Mouse (Mus musculus) left cerebral cortex, adult 11 months (tissue): ENCODE measurements at regions not wholly inside any gene's neighbourhood (a gene's known extent, or its start where the extent isn't known, plus 50 kb on each side); places are given as distances from the start of the nearest gene placed in this dataset.
A peak's percentile ranks its signal among the peaks of the same experiment; 100 is the strongest.
"Not testable (repeated sequence)": the region's sequence is repeated elsewhere in the genome, so short reads cannot be mapped to it uniquely, and the experiment has no call there.

Experiments
- DNase-seq: peaks from one replicate; pipeline ENCODE4 v3.0.0; 2022; ENCODE audit warnings: low spot score

DNA sequence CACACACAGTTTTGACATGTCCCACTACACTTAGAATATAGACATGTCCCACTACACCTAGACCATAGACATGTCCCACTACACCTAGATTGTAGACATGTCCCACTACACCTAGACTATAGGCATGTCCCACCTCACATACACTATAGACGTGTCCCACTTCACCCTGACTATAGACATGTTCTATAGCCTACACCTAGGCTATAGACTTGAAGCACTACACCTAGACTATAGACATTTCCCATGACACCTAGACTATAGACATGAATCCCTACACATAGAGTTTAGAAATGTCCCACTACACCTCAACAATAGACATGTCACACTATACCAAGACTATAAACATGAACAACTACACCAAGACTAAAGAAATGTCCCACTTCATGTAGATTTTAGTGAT is 2580.9 kb downstream of the Gm37988 start:
- no peak for DNase-seq

DNA sequence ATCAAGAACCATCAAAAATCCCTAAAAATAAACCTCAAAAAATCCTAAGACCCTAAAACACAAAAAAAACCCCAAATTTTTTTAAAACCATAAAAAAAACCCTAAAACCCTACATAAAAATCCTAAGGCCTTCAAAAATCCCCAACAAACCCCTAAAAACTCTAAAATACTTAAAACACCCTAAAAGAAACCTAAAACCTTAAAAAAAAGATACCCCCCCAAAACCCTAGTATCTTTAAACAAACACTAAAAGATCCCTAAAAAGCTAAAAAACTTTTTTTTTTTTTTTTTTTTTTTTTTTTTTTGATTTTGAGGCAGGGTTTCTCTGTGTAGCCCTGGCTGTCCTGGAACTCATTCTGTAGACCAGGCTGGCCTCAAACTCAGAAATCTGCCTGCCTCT is 2585.8 kb downstream of the Gm37988 start:
- no peak for DNase-seq

DNA sequence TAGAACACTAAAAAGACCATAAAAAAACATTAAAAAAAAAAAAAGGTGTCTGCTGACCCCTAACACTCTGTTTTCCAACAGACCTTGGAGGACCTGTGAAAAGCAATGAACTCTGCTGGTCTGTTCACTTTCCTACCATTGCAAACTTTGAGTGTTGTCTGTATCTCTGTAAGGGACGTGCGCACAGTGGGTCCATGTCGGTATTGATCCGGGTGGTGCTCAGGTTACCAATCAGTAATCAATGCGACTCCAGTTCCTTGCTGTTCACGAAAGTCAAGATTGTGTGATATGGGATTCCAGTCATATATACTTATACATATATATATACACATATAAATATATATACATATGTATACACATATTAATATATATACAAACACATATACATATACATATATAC is 2586.5 kb downstream of the Gm37988 start:
- no peak for DNase-seq

DNA sequence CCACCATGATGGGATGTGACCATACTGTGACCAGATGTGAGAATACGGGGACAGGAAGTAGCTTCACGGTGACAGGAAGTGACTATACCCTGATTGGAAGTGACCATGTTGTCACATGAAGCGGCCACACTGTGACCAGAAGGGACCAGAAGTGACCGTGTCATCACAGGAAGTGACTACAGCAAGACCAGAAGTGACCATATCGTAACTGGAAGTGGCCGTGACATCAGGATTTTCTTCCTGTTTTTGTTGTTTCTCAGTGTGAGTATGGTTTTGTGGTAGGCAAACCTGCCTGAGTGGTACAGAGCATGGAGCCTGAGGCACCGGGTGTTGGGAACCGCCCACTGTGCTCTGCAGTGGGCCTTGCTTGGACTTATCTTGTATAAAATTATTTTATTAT is 2587.8 kb downstream of the Gm37988 start:
- DNase-seq: no peak

DNA sequence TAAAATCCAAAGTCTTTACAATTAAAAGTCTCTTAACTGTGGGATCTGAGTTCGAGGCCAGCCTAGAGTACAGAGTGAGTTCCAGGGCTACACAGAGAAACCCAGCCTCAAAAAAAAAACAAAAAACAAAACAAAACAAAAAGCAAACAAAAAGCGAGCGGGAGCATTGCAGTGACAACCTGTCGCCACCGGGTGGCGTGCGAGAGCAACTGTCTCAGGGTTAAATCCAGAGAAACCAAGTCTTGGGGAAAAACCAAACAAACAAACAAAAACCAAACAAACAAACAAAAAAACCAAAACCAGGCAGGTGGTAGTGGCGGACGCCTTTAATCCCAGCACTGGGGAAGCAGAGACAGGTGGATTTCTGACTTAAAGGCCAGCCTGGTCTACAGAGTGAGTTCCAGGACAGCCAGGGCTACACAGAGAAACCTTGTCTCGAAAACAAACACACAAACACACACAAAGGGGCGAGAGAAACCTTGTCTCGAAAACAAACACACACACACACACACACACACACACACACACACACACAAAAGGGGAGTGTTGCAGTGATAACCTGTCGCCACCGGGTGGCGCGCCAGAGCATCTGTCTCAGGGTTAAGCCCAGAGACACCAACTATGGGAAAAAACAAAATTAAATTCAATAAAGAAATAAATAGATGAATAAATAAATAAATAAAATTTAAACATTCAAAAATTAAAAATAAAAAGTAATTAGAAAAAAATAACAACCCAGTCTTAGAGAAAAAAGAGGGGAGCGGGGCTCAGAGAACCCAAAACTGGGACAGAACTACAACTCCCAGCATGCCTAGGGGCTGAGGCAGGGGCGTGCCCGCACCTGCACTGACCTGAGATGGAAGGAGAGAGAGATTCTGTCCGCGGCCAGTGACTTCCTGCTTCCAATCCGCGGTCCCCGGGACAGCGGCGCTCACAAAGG is 2589.4 kb downstream of the Gm37988 start:
- DNase-seq: peak; percentile 43

DNA sequence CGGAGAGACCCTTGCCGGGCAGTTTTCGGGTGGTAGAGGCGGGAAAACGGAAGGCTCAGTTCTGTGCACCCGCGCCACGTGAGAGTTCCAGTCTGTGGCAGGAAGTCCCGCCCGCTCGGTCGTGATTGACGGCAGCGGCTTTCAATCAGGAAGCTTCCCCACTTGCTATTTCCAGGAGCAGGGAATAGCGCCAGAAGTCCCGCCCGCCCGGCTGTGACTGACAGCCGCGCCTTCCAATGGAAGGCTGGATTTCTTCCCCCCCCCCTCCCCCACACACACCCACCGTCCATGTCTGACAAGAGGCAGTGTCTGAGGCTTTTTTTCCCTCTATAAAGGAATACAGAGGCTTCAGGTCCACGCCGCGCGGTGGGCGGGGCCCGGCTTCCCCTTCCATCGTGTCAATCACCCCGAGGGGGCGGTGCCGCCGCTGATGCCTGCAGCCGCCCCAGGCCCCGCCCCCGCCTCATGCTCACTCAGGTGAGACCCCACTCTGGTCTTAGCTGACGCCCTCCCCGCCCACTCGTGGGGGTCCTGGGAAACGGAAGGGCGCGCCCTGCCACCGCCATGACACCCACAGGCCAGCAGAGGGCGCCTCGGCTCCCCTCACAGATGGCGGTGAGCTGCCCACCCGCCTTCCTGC is 2590.2 kb downstream of the Gm37988 start:
- DNase-seq: peak; percentile 98

DNA sequence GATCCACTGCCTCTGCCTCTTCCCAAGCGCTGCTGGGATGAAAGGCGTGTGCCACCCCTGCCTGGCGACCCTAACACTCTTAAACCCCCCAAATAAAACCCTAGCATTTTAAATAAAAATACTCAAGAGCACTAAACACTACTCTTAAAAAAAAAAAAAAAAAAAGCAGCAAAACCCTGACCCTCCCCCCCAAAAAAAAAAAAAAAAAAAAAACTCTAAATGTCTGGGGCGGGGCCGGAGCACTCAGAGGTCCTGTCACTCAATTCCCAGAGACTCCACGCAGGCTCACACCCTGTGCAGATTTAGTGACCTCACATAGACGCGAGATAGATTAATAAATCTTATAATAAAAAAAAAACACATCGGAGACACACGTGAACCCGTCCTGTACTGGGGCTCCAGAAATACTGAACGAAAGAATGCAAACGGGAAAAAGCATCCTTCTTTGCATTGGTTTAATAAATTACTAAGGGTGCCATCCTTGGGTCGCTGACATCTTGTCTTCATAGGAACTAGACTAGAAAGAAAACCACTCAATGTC is 2591.1 kb downstream of the Gm37988 start:
- DNase-seq: no peak

DNA sequence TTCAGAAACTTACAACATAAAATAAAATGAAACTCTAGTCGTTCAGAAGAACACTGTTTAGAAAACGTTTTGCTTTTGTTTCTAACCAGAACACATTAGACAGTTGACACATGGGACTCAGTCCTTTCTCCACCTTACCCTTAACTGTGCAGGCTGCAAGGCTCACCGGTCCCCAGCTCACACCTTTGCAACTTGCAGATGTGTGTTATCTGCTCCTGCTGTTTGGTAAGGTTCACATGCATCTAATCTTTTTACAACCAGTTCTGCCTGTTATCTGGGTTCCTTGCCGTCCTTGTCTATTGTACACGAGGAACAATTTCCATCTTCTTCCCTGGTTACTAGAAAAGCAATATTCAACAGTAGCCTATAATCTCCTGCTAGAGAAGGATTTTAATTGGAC is 2598.0 kb downstream of the Gm37988 start:
- not testable (repeated sequence) for DNase-seq

DNA sequence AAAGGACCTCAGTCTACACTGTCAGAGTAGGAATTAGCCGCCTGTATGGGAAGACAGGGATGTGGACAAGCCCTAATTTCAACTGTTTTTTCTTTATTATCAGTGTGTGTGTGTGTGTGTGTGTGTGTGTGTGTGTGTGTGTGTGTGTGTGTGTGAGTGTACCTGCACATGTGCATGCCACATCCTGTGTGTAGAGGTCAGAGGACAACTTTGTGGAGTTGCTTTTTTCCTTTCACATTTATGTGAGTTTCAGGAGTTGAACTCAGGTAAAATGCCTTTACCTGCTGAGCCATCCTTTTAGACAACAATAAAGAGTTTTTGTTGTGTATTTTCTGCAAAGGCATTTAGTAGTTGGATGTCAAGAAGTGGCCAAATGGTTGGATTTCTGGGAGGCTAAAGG is 2606.8 kb downstream of the Gm37988 start:
- no peak for DNase-seq

DNA sequence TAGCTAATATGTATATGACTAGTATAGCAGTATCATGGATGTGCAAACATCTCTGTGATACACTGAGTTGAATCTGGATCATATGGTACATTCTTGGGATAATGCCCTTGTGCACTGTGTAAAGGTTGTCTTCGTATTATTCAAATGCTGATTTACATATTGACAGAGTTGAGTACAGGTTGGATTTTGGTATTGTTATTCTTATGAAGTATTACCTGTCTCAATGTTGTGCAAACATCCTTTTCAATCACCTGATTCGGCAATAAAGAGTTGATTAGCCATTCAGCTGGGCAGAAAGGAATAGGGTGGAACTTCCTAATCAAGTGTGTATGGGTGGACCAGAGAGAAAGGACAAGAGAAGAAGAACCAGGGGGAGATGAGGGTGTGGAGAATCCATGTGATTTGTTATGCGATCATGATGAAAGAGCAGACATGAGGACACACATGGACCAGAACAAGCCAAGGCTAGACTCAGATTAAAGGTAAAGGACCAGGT is 2644.0 kb downstream of the Gm37988 start:
- DNase-seq: no peak

DNA sequence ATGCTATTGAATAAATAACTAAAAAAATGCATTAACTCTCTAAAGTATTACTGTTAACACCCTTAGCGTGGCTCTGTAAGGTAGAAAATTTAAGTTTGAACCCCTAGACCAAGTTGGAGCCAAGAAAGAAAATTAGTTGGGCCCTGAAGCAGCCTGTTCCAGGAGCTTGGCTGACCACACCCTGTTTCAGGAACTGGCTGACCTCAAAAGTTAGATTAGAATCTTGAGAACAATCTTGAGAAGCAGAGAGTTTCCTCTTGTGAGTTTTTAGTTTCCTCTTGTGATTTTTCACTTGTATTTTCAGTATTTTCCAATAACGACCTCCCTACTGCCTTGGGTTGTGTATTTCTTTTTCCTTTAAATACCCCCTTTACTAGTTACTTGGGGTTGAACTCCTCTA is 2647.2 kb downstream of the Gm37988 start:
- DNase-seq: no peak

DNA sequence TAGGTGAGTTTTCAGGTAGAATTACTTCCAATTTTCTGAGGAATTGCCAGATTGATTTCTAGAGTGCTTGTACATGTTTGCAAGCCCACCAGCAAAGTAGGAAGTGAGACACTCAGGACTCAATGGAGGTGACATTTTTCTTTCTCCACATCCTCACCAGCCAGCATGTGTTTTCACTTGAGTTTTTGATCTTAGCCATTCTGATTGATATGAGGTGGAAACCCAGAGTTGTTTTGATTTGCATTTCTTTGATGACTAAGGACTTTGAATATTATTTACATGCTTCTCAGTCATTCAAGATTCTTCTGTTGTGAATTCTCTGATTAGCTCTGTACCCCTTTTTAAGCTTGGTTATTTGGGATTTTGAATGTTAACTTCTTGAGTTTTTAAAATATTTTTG is 2650.2 kb downstream of the Gm37988 start:
- no peak for DNase-seq

DNA sequence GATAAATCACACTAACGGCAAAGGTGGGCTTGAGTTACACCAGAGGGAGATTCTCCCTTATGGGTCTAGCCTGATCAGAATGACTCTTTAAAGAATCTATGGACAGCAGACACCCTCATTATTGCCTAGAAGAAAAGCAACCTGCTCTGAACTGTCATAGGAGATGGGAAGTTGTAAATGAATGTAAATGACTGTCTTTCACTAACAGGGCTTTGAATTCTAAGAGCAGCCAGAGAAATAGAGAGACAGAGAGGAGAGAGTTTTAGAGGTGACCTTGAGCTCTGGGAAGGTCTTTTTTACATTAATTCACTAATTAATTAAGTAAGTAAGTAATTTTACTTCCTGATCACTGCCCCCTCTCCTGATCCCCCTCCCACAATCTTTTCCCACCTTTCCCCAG is 2686.4 kb downstream of the Gm37988 start:
- no peak for DNase-seq

DNA sequence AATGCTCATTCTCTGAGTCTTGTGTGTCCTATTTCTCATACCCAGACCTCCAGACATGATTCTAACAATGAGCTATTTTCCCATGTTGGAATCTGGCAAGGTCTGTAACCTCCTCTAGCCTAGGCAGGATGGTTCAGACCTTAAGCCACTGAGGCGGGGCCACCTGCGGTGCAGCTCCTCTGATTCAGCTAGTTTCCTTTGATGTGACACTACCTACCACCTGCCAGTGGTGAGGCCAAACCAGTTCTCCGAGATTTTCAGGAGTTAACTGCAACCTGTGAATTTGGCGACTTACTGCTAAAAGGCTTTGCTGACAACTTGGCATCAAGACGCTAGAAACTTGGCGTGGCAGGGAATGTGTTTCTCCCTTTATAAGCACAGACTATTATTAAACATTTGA is 2691.3 kb downstream of the Gm37988 start:
- no peak for DNase-seq

DNA sequence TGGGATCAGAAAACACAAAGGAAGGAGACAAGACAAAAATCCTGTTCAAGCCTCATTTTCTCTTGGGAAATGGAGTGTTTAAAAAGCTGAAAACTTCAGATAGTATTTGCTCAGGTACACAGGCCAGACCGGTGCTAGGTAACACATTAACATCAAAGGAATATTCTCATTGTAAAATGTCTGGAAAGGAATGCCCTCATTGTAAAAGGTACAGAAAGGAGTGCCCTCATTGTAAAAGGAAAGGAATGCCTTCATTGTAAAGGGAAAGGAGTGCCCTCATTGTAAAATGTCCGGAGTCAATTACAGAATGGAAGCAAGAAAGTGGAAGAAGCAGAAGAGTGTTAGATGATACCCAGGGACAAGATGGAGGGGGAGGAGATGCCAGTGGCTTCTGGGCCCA is 2694.7 kb downstream of the Gm37988 start:
- DNase-seq: no peak

DNA sequence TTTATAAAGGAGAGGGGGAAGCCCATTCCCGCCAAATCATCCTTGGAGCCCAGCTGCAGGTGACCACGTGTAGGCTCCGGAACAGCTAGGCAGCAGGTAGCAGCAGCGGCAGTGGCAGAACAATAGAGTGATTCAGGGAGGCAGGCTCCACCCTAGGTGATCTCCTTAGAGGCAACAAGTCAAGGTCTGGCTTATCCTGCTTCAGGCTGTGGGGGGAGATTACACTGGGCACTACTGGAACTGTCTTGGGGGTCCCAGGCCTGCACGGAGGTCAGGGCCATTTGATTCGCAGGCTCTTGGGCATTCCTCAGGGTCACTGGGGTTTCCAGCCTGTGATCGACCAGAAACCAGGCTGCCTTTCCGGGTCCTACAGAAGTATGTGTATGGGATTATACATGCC is 2711.1 kb downstream of the Gm37988 start:
- no peak for DNase-seq

DNA sequence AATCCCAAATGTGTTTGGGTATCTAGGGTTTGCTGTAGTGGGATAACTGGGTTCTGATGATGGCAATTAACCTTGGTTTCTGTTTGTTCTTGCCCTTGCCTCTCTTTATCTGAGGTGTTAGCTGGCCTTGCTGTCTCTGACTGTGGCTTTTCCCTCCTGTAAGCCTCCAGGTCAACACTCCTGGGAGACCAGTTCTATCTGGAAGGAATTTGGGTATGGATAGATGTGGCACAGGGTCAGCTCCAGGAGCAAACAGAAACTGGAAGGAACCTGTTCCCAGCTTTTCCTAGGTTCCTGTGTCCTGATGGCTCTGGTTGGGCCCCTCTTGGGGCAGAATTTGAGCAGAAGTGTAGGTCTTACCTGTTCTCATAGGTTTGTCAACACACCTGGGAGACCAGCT is 2725.8 kb downstream of the Gm37988 start:
- DNase-seq: no peak

DNA sequence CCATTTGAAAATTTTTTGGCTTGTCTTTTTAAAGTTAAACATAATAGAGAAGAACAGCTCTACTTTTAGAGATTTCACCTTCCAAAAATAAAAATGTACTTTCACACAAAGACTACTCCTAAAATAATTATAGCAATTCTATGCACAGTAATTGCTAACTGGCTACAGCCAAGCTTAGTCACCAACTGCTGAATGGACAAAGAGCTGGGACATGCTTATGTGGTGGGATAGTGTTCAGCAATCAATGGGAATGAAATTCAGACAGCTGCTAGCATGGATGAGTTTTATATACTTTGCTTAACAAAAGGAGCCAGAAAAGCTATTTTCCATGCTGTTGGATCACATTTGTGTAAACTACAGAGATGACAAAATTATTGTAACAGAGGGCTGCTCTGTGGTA is 2727.5 kb downstream of the Gm37988 start:
- peak; percentile 23 for DNase-seq

DNA sequence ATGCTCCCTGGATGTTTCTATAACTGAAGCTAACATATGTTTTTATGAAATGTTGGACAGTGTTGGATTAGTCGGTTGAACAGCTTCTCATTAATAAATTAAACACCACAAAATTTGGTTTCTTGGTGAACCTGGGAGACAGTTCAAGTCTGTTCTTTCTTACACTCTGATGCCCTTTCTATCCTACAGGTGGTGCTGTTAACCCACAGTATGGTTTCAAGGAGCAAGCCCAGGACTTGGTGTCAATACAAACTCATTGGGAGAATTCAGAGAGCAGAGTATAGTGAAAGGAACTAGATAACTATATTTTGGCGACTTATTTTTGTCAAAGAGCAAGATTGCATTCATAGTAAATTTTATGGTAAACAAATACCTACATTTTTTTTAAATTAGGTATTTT is 2735.8 kb downstream of the Gm37988 start:
- peak; percentile 6 for DNase-seq

DNA sequence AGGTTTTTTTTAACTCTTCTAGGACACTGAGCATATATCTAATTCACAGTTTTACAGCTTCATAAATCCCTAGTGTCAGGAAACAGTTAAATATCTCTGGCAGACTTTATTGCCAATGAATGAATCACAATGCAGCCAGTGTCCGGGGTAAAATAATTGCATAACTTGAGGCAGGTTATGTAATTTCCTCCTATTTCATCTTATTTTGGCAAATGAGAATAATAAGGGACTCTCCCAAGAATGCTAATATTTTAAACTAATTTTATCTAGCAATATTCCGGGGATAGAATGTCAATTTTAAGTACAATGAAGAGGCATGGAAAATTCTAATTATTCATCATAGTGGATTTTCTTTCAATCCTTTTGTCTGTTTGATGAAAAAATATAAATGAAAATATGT is 2740.6 kb downstream of the Gm37988 start:
- no peak for DNase-seq

DNA sequence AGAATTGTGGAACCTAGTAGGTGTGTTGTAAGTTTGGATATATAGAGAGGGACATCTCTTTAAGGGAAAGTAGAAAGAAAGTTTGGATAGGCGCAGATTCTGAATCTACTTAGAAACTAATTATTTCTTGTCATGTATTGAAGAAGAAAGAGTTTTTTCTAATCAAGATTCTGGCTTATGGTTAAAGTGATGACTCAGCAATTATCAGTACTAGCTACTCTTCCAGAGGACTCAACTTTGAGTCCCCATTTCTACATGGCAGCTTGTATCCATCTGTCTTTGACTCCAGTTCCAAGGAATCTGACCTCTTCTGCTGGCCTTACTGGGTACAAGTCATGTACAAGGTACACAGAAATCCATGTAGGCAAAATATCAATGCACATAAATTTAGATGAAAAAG is 2767.1 kb downstream of the Gm37988 start:
- no peak for DNase-seq

DNA sequence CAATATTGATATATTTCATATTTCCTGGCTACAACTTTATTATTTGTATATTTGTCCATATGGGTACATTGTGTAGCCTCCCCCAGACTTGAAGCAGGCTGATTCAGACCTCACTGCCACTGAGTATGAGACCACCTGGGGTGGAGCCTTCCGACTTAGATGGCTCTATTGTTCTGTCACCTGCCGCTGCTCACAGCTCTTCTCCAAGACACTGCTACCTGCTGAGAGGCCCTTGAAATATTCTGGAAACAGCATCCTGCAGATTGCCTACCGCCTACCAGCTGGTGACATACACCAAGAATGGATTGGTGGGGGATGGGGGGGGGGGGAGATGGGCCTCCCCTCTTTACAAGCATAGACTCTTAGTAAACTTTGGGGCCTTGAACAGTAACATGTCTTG is 2778.7 kb downstream of the Gm37988 start:
- DNase-seq: no peak

DNA sequence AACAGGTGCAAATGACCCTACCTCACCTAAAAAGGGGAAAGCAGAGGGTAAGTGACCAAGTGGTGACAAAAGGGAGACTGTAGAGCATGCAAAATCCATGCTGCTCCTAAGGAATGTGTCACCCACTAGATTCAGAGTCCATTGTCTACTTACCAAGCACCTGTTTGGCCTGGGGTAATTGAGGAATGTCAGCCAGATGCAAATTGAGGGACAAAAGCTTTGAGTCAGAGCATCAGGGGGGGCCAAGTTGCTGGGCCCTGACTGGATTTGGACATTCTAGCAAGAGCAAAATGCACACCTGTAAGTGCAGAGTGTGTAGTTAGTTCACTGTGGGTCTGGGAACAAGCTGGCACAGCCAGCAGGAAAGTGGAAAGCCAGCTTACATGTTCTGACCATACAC is 2783.6 kb downstream of the Gm37988 start:
- no peak for DNase-seq
